Mouse (Mus musculus): Measurements from ENCODE around the gene 1810010D01Rik. TPM values are rescaled to one million over a fixed set of nuclear protein-coding genes. Genes with fewer than 3 reads are reported as not detected.

1810010D01Rik gene
- polyA plus RNA-seq, 1 experiment from 2014 or later: not detected

DNA sequence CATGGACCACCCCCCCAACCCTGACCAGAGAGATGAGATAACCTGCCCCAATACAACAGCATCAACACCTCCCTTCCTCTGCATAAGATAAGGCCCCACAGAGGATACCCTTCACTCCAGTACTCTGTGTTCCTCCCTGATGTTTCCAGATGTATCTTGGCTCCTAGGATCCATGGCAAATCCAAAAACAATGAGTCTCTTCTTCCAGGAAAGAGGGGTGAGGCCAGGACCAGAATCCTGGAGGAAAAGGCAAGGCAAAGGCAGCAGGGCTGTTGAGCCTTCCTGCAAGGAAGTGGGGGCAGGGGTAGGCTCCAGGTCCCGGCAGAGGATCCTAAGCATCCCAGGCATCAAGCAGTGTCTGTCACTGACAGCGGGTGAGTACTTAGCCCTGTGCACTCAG is 13.4 kb upstream of the 1810010D01Rik start:
- Histone ChIP-seq H3K9ac (replicated peaks; ENCODE audit: low read depth, low read length) (no peak overlapping the region), H3K4me2 (ENCODE audit: low read depth, low read length) (no peak overlapping the region), H3K27ac (ENCODE audit: low read depth, low read length) (no peak overlapping the region), H3K36me3 (ENCODE audit: control insufficient read depth, insufficient read depth, low read length) (no peaks in the 10 kb centered on the region), H3K4me3 (ENCODE audit: low read depth, low read length) (no peak overlapping the region), H3K4me1 (ENCODE audit: control insufficient read depth, insufficient read depth, low read length) (no peaks in the 10 kb centered on the region), H3K9me3 (ENCODE audit: control insufficient read depth, low read length) (no peaks in the 10 kb centered on the region), H3K27me3 (ENCODE audit: control insufficient read depth, insufficient read depth, low read length) (no peaks in the 10 kb centered on the region)
- 73% methylated on average over 2 of the region's 2 CpGs for WGBS
- no peak for ATAC-seq (ENCODE audit: low read depth)

DNA sequence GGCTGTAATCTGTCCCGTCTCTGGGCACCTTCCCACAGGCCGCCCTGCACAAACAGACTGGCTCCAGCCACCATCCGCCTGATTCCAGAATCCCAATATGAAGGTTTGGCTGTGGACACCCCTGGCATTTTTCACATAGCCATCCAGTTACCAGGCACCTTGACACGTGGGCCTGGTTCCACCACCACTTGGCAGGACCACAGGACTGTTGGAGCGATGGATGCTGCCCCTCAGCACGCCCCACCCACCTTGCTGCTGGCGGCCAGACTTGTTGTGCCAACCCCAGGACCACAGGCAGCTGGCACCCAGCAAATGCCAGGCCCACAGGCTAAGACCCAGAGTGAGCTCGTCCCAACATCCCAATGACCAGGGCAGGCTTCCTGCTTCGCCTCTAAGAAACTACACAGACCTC is 11.5 kb upstream of the 1810010D01Rik start:
- H3K4me2 ChIP-seq (ENCODE audit: low read depth, low read length): no peak overlapping the region
- no peaks in the 10 kb centered on the region for H3K36me3 ChIP-seq (ENCODE audit: control insufficient read depth, insufficient read depth, low read length)
- no peaks in the 10 kb centered on the region for H3K27me3 ChIP-seq (ENCODE audit: control insufficient read depth, insufficient read depth, low read length)
- 93% methylated on average over 9 of the region's 9 CpGs for WGBS
- H3K9ac ChIP-seq (replicated peaks; ENCODE audit: low read depth, low read length): no peak overlapping the region
- no peak overlapping the region for H3K4me3 ChIP-seq (ENCODE audit: low read depth, low read length)
- H3K4me1 ChIP-seq (ENCODE audit: control insufficient read depth, insufficient read depth, low read length): no peaks in the 10 kb centered on the region
- no peak overlapping the region for H3K27ac ChIP-seq (ENCODE audit: low read depth, low read length)
- ATAC-seq (ENCODE audit: low read depth): no peak
- H3K9me3 ChIP-seq (ENCODE audit: control insufficient read depth, low read length): no peaks in the 10 kb centered on the region

DNA sequence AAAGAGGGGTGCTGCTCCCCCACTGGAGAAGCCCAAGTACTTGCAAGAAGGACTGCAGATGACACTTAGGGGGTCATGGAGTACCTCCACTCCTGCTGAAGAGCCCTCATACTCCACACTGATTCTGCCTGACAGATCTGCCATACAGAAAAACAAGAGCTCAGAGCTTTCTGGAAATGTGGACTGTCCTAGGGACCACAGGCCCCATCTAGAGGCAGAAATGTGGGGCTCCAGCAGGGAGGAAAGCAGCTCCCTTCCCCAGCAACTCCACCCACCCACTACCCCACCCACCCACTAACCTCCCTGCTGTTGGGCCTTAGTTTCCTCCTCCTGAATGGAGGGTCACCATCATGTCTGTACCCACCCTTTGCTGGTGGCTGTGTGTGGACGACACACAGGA is 8.7 kb upstream of the 1810010D01Rik start:
- 75% methylated on average over 1 of the region's 1 CpGs for WGBS
- H3K36me3 ChIP-seq (ENCODE audit: control insufficient read depth, insufficient read depth, low read length): no peaks in the 10 kb centered on the region
- H3K4me3 ChIP-seq (ENCODE audit: low read depth, low read length): no peak overlapping the region
- H3K9me3 ChIP-seq (ENCODE audit: control insufficient read depth, low read length): no peaks in the 10 kb centered on the region
- ATAC-seq (ENCODE audit: low read depth): no peak
- H3K4me2 ChIP-seq (ENCODE audit: low read depth, low read length): no peak overlapping the region
- H3K27ac ChIP-seq (ENCODE audit: low read depth, low read length): no peak overlapping the region
- H3K9ac ChIP-seq (replicated peaks; ENCODE audit: low read depth, low read length): no peak overlapping the region
- H3K4me1 ChIP-seq (ENCODE audit: control insufficient read depth, insufficient read depth, low read length): no peaks in the 10 kb centered on the region
- no peaks in the 10 kb centered on the region for H3K27me3 ChIP-seq (ENCODE audit: control insufficient read depth, insufficient read depth, low read length)

DNA sequence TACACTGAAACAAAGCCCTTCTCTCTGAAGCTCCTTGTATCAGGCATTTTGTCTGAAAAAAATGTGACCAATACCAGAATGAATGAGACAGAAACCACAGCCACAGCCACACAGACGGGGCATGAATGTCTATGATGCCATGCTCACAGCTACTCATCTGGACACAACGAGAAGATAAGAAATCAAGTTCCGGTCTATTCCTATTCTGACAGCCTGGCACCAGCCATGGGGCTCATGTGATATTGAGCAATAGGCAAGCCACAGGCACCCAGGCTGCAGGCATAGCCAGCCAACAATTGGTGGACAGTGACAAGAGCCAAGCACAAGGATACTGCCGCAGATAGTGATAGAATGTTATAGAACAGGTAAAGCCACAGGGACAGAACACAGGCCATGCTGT is 7.6 kb upstream of the 1810010D01Rik start:
- no peak overlapping the region for H3K9ac ChIP-seq (replicated peaks; ENCODE audit: low read depth, low read length)
- H3K4me2 ChIP-seq (ENCODE audit: low read depth, low read length): no peak overlapping the region
- no peak overlapping the region for H3K27ac ChIP-seq (ENCODE audit: low read depth, low read length)
- H3K4me3 ChIP-seq (ENCODE audit: low read depth, low read length): no peak overlapping the region
- no peaks in the 10 kb centered on the region for H3K27me3 ChIP-seq (ENCODE audit: control insufficient read depth, insufficient read depth, low read length)
- no peak for ATAC-seq (ENCODE audit: low read depth)
- H3K4me1 ChIP-seq (ENCODE audit: control insufficient read depth, insufficient read depth, low read length): no peaks in the 10 kb centered on the region
- H3K9me3 ChIP-seq (ENCODE audit: control insufficient read depth, low read length): no peaks in the 10 kb centered on the region
- no peaks in the 10 kb centered on the region for H3K36me3 ChIP-seq (ENCODE audit: control insufficient read depth, insufficient read depth, low read length)
- 86% methylated on average over 4 of the region's 4 CpGs for WGBS

- Histone ChIP-seq H3K27ac (ENCODE audit: low read depth, low read length) (no peak overlapping the region), H3K9ac (replicated peaks; ENCODE audit: low read depth, low read length) (no peak overlapping the region), H3K27me3 (ENCODE audit: control insufficient read depth, insufficient read depth, low read length) (no peaks in the 10 kb centered on the region), H3K36me3 (ENCODE audit: control insufficient read depth, insufficient read depth, low read length) (no peaks in the 10 kb centered on the region), H3K4me1 (ENCODE audit: control insufficient read depth, insufficient read depth, low read length) (peaks cover under 1% of the 10 kb centered on the region; the same call in 1 of the 2 replicates), H3K4me2 (ENCODE audit: low read depth, low read length) (no peak overlapping the region), H3K4me3 (ENCODE audit: low read depth, low read length) (no peak overlapping the region), H3K9me3 (ENCODE audit: control insufficient read depth, low read length) (no peaks in the 10 kb centered on the region)
- peak; percentile 34; the same call in 1 of the 2 replicates for ATAC-seq (ENCODE audit: low read depth)
- 12% methylated on average over 14 of the region's 14 CpGs for WGBS
Observed at GRCm38 (mm10) chr7:145211680-145212659, 4.1 kb upstream of the 1810010D01Rik start.

DNA sequence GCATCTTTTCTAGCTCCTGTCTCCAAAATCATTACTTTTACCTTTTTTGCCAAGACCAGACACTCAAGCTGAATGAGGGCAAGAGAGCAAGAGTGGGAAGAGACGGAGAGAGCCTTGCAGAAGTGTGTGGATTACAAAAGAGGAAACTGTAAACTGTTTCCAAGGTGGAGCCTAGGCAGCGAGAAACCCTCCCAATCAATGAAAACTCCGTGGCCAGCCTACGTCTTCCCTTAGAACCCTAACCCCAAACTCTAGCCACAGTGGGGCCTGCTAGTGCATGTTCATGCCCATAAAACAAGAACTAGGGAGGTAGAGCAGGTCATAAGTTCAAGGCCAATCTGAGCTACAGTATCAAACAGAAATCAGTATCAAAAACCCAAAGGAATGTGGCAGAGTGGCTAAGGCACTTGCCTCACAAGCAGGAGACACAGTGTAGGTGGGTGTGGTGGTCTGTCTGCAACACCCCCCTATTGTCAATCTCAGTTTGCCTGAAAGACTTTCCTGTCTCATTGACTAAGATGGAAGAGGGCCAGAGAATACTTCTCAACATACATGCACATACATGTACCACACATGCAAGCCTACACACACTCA is 2.7 kb upstream of the 1810010D01Rik start:
- Histone ChIP-seq H3K36me3 (ENCODE audit: control insufficient read depth, insufficient read depth, low read length) (no peaks in the 10 kb centered on the region), H3K4me2 (ENCODE audit: low read depth, low read length) (no peak overlapping the region), H3K27me3 (ENCODE audit: control insufficient read depth, insufficient read depth, low read length) (no peaks in the 10 kb centered on the region), H3K4me1 (ENCODE audit: control insufficient read depth, insufficient read depth, low read length) (peaks cover 13% of the 10 kb centered on the region), H3K4me3 (ENCODE audit: low read depth, low read length) (no peak overlapping the region), H3K27ac (ENCODE audit: low read depth, low read length) (no peak overlapping the region), H3K9me3 (ENCODE audit: control insufficient read depth, low read length) (no peaks in the 10 kb centered on the region), H3K9ac (replicated peaks; ENCODE audit: low read depth, low read length) (no peak overlapping the region)
- ATAC-seq (ENCODE audit: low read depth): no peak
- WGBS: 59% methylated on average over 4 of the region's 4 CpGs

- H3K9ac ChIP-seq (replicated peaks; ENCODE audit: low read depth, low read length): peak overlapping the region; percentile 55; the same call in 1 of the 2 replicates
- no peak overlapping the region for H3K4me3 ChIP-seq (ENCODE audit: low read depth, low read length)
- 53% methylated on average over 6 of the region's 6 CpGs for WGBS
Observed at GRCm38 (mm10) chr7:145206801-145207200, 1.1 kb downstream of the 1810010D01Rik start.

DNA sequence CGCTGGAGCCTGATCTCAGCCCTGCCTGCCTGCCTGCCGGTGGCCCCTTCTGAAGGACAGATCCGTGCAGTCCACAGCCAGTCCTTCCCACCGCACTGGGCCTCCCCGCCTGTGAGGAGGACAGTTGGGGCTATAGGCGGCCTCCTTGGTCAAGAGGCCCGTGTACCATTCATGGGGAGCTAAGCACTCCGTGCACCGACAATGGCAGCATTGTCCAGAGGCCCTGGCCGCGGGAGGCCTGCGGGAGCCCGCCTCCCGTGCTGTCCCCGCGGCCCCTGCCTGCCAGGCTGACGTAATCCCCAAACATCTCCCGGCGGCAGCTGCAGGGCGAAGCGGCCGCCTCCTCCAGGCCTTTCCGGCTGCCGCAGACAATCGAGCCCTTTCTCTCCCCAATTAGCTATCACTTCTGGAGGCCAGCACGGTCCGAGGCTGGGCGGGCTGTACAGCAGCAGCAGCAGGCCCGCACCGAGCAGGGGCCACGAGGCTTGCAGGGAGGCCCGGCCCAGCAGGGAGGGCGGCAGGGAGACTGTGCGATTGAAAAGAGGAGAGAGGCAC is 1.8 kb downstream of the 1810010D01Rik start:
- no peaks in the 10 kb centered on the region for H3K27me3 ChIP-seq (ENCODE audit: control insufficient read depth, insufficient read depth, low read length)
- no peaks in the 10 kb centered on the region for H3K36me3 ChIP-seq (ENCODE audit: control insufficient read depth, insufficient read depth, low read length)
- peak overlapping the region; percentile 38 for H3K4me2 ChIP-seq (ENCODE audit: low read depth, low read length)
- under 1% methylated on average over 34 of the region's 34 CpGs for WGBS
- H3K9me3 ChIP-seq (ENCODE audit: control insufficient read depth, low read length): no peaks in the 10 kb centered on the region
- H3K4me3 ChIP-seq (ENCODE audit: low read depth, low read length): no peak overlapping the region
- peak overlapping the region; percentile 55 for H3K9ac ChIP-seq (replicated peaks; ENCODE audit: low read depth, low read length)
- peak; percentile 93 for ATAC-seq (ENCODE audit: low read depth)
- peak overlapping the region; percentile 84 for H3K27ac ChIP-seq (ENCODE audit: low read depth, low read length)
- H3K4me1 ChIP-seq (ENCODE audit: control insufficient read depth, insufficient read depth, low read length): peaks cover 13% of the 10 kb centered on the region

More at GRCm38 (mm10) chr7:145206801-145207200, 1.1 kb downstream of the 1810010D01Rik start:
- peak overlapping the region; percentile 84 for H3K27ac ChIP-seq (ENCODE audit: low read depth, low read length)
- no peak for ATAC-seq (ENCODE audit: low read depth)
- H3K27me3 ChIP-seq (ENCODE audit: control insufficient read depth, insufficient read depth, low read length): no peaks in the 10 kb centered on the region
- H3K4me2 ChIP-seq (ENCODE audit: low read depth, low read length): peak overlapping the region; percentile 38; the same call in 1 of the 2 replicates
- H3K4me1 ChIP-seq (ENCODE audit: control insufficient read depth, insufficient read depth, low read length): peaks cover 13% of the 10 kb centered on the region
- H3K36me3 ChIP-seq (ENCODE audit: control insufficient read depth, insufficient read depth, low read length): no peaks in the 10 kb centered on the region
- H3K9me3 ChIP-seq (ENCODE audit: control insufficient read depth, low read length): no peaks in the 10 kb centered on the region
